In genomic region chr4:117188969-117189368, GRCm38 (mm10) we compare ENCODE assay signal across 8 mouse cellular contexts. TPM values are rescaled to one million over a fixed set of nuclear protein-coding genes. Genes with fewer than 3 reads are reported as not detected.
DNase-seq lines count a peak whose midpoint lies in the region; ATAC-seq and TF ChIP-seq lines count a peak whose summit lies in the region.

No protein-coding gene starts in this region.

- H3K9me3 ChIP-seq in kidney, postnatal 0 days (replicated peaks; ENCODE audit: low read length) = no peaks in the 10 kb centered on the region
- H3K9me3 ChIP-seq in hindbrain, embryonic 16.5 days (ENCODE audit: control insufficient read depth, low read length) = no peaks in the 10 kb centered on the region
- no peaks in the 10 kb centered on the region for H3K9me3 ChIP-seq in midbrain, embryonic 16.5 days (replicated peaks; ENCODE audit: control insufficient read depth, low read length, poor library complexity, severe bottlenecking)

- H3K27ac ChIP-seq in kidney, postnatal 0 days = peak overlapping the region; percentile 79
- H3K27ac ChIP-seq in cortical plate, adult 2 months (ENCODE audit: insufficient read depth, low read length) = no peak overlapping the region
- H3K27ac ChIP-seq in hindbrain, embryonic 16.5 days (ENCODE audit: low read depth, low read length) = no peak overlapping the region
- H3K27ac ChIP-seq in midbrain, embryonic 16.5 days (ENCODE audit: low read length) = 0 out of 2 replicates have a peak overlapping the region, but pooled peaks have one; percentile 24

- no peaks in the 10 kb centered on the region for H3K36me3 ChIP-seq in kidney, postnatal 0 days (ENCODE audit: insufficient read depth, low read length)
- H3K36me3 ChIP-seq in hindbrain, embryonic 16.5 days (ENCODE audit: control insufficient read depth, insufficient read depth, low read length) = no peaks in the 10 kb centered on the region
- no peaks in the 10 kb centered on the region for H3K36me3 ChIP-seq in midbrain, embryonic 16.5 days (ENCODE audit: control insufficient read depth, insufficient read depth, low read length)

- ATAC-seq in kidney, postnatal 0 days (replicated peaks; ENCODE audit: low FRiP score, low read depth) = no peak
- ATAC-seq in hindbrain, embryonic 16.5 days = peak; percentile 13; the same call in 1 of the 2 replicates
- no peak for ATAC-seq in midbrain, embryonic 16.5 days

- TF ChIP-seq POLR2A in cortical plate, adult 2 months (IDR thresholded peaks at IDR 0.05; ENCODE audit: extremely low read depth, insufficient read depth, low read length) = no peak

- H3K4me1 ChIP-seq in kidney, postnatal 0 days (replicated peaks; ENCODE audit: insufficient read depth, low read length) = no peaks in the 10 kb centered on the region
- H3K4me1 ChIP-seq in cortical plate, adult 2 months (ENCODE audit: control insufficient read depth, insufficient read depth, low read length) = 0 out of 2 replicates have a peak, but pooled peaks cover 1% of the 10 kb centered on the region
- H3K4me1 ChIP-seq in hindbrain, embryonic 16.5 days (ENCODE audit: control insufficient read depth, insufficient read depth, low read depth, low read length) = no peaks in the 10 kb centered on the region
- peaks cover 6% of the 10 kb centered on the region; the same call in 1 of the 2 replicates for H3K4me1 ChIP-seq in midbrain, embryonic 16.5 days (ENCODE audit: control insufficient read depth, insufficient read depth, low read length)

- peak overlapping the region; percentile 30 for H3K4me3 ChIP-seq in kidney, postnatal 0 days (replicated peaks; ENCODE audit: low read depth, low read length)
- H3K4me3 ChIP-seq in cortical plate, adult 2 months (ENCODE audit: insufficient read depth, low read length) = peak overlapping the region; percentile 12; the same call in 1 of the 2 replicates
- peak overlapping the region; percentile 30 for H3K4me3 ChIP-seq in hindbrain, embryonic 16.5 days (ENCODE audit: low read length)
- no peak overlapping the region for H3K4me3 ChIP-seq in midbrain, embryonic 16.5 days (ENCODE audit: low read depth, low read length)

- TF ChIP-seq CTCF in kidney, postnatal 0 days (IDR thresholded peaks at IDR 0.05; ENCODE audit: low read depth) = no peak
- TF ChIP-seq CTCF in cortical plate, adult 2 months (IDR thresholded peaks at IDR 0.05; ENCODE audit: extremely low read depth, insufficient read depth, low read length) = no peak

- no peak for DNase-seq in kidney, postnatal 0 days (ENCODE audit: low spot score)
- DNase-seq in kidney, adult 11 months = no peak
- DNase-seq in layer of hippocampus, adult 8-10 months (ENCODE audit: low spot score in 2 of 2) = no peak
- no peak for DNase-seq in left cerebral cortex, adult 11 months (ENCODE audit: low spot score)
- no peak for DNase-seq in cerebellum, adult 11 months

- H3K9ac ChIP-seq in kidney, postnatal 0 days (ENCODE audit: low read depth, low read length) = peak overlapping the region; percentile 55; the same call in 1 of the 2 replicates
- H3K9ac ChIP-seq in hindbrain, embryonic 16.5 days (ENCODE audit: low read depth, low read length) = no peak overlapping the region
- H3K9ac ChIP-seq in midbrain, embryonic 16.5 days (ENCODE audit: low read depth, low read length) = no peak overlapping the region

- no peaks in the 10 kb centered on the region for H3K27me3 ChIP-seq in kidney, postnatal 0 days (ENCODE audit: insufficient read depth, low read length)
- H3K27me3 ChIP-seq in hindbrain, embryonic 16.5 days (replicated peaks; ENCODE audit: control insufficient read depth, insufficient read depth, low read length) = no peaks in the 10 kb centered on the region
- no peaks in the 10 kb centered on the region for H3K27me3 ChIP-seq in midbrain, embryonic 16.5 days (ENCODE audit: control insufficient read depth, insufficient read depth, low read depth, low read length)

- 57% methylated on average over 3 of the region's 3 CpGs for WGBS in kidney, postnatal 0 days
- 53% methylated on average over 3 of the region's 3 CpGs for WGBS in hindbrain, embryonic 16.5 days
- WGBS in midbrain, embryonic 16.5 days = 52% methylated on average over 3 of the region's 3 CpGs

- peak overlapping the region; percentile 50 for H3K4me2 ChIP-seq in kidney, postnatal 0 days (ENCODE audit: low read length)
- peak overlapping the region; percentile 55 for H3K4me2 ChIP-seq in hindbrain, embryonic 16.5 days (ENCODE audit: low read length)
- peak overlapping the region; percentile 45 for H3K4me2 ChIP-seq in midbrain, embryonic 16.5 days (ENCODE audit: low read length)

RNA-seq across cellular contexts. Expression of gene Kif2c, which starts 6.5 kb away (rescaled TPM):
- 24.6 and 27.2 TPM in 2 replicates for polyA plus RNA-seq in kidney, postnatal 0 days (2015; fragmentation: Nextera tagmentation; extraction: Ambion mirVana)
- polyA plus RNA-seq in cortical plate, adult 2 months (2012; rRNA removed) = 0.40 and 0.54 TPM in 2 replicates
- 10.1 and 14.0 TPM in 2 replicates for polyA plus RNA-seq in hindbrain, embryonic 16.5 days (2015; fragmentation: Nextera tagmentation; extraction: Ambion mirVana)
- polyA plus RNA-seq in midbrain, embryonic 16.5 days (2015; fragmentation: Nextera tagmentation; extraction: Ambion mirVana) = 6.4 and 7.3 TPM in 2 replicates
- total RNA-seq in layer of hippocampus, adult 8-10 months (2022) = under 1 TPM; 0.20 to 0.69 (median 0.37) TPM

RNA-seq across cellular contexts. Expression of gene Rps8, which starts 32.9 kb away (rescaled TPM):
- polyA plus RNA-seq in kidney, postnatal 0 days (2015; fragmentation: Nextera tagmentation; extraction: Ambion mirVana) = 988 and 1,137 TPM in 2 replicates
- 499 and 554 TPM in 2 replicates for polyA plus RNA-seq in cortical plate, adult 2 months (2012; rRNA removed)
- 320 and 403 TPM in 2 replicates for polyA plus RNA-seq in hindbrain, embryonic 16.5 days (2015; fragmentation: Nextera tagmentation; extraction: Ambion mirVana)
- 381 and 382 TPM in 2 replicates for polyA plus RNA-seq in midbrain, embryonic 16.5 days (2015; fragmentation: Nextera tagmentation; extraction: Ambion mirVana)
- total RNA-seq in layer of hippocampus, adult 8-10 months (2022) = 100 to 1,000 TPM; 448 to 635 (median 527) TPM

RNA-seq across cellular contexts. Expression of gene Plk3, which starts 55.2 kb away (rescaled TPM):
- 3.7 and 4.0 TPM in 2 replicates for polyA plus RNA-seq in kidney, postnatal 0 days (2015; fragmentation: Nextera tagmentation; extraction: Ambion mirVana)
- 16.0 and 19.5 TPM in 2 replicates for polyA plus RNA-seq in cortical plate, adult 2 months (2012; rRNA removed)
- polyA plus RNA-seq in hindbrain, embryonic 16.5 days (2015; fragmentation: Nextera tagmentation; extraction: Ambion mirVana) = 24.0 and 24.8 TPM in 2 replicates
- 18.7 TPM in 2 replicates for polyA plus RNA-seq in midbrain, embryonic 16.5 days (2015; fragmentation: Nextera tagmentation; extraction: Ambion mirVana)
- total RNA-seq in layer of hippocampus, adult 8-10 months (2022) = 1 to 10 TPM; 9.0 to 10.0 (median 9.6) TPM

Comparison
In these comparisons a context has a peak if more than half of its experiments do, and no peak if none do; other contexts are left out.
1. H3K27ac ChIP-seq: peak in kidney, postnatal 0 days (single experiment) and midbrain, embryonic 16.5 days (single experiment); none in cortical plate, adult 2 months (single experiment) and hindbrain, embryonic 16.5 days (single experiment).
2. Peak in every context shown above with its lines, with median percentiles within 50 percentile points of each other: H3K4me2 ChIP-seq.